Mouse (Mus musculus) lung, adult 2 months (tissue): ENCODE results near the gene 4933407L21Rik.

Experiments used
- CTCF ChIP-seq: fragments of 200-500 bp; IDR thresholded peaks from 2 replicates; pipeline ENCODE4 v1.5.1; 2011; ENCODE audit warnings: mild to moderate bottlenecking, low read length, control low read depth; ENCODE audit not compliant: insufficient read depth
- POLR2A ChIP-seq: fragments of 200-500 bp; IDR thresholded peaks from 2 replicates; pipeline ENCODE4 v1.6.1; 2011; ENCODE audit warnings: low read depth, mild to moderate bottlenecking, control low read depth, low read length, borderline replicate concordance; ENCODE audit errors: extremely low read depth

GRCm38 (mm10) chr1:85894231-85894747 lies 34.0 kb upstream of the 4933407L21Rik start, which contains the start of gene Itm2c:
- TF ChIP-seq CTCF = no peak
- peak; percentile 84; the same call in 1 of the 2 replicates for TF ChIP-seq POLR2A
